Mouse (Mus musculus): ENCODE results near the gene Npcd.

Gene Npcd

DNA sequence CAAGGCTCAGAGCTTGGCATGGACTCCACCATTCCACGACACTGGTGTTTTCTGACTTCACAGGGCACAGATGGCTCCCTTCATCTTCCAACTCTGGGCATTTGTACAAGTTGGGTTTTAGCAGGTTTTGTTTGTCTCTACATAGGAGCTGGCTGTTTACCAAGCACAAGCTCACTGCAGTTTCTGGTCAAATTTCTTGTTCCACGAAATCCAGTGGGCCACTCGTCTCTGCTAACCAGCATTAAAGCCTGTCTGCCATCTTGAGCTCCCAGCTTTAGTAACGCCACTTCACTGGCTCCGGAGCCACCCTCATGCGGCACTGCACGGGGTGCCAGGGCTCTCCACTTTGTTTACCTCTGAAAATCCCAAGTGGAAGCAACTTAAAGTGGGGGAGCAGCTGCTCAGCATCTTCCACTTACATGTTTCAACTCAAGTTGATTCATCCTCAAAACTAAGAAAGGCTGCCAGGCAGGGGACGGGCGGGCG is 67.4 kb downstream of the Npcd start:
- peak in 1 of 2 experiments; percentile 32 for DNase-seq (ENCODE audit: low spot score in 2 of 2)

DNA sequence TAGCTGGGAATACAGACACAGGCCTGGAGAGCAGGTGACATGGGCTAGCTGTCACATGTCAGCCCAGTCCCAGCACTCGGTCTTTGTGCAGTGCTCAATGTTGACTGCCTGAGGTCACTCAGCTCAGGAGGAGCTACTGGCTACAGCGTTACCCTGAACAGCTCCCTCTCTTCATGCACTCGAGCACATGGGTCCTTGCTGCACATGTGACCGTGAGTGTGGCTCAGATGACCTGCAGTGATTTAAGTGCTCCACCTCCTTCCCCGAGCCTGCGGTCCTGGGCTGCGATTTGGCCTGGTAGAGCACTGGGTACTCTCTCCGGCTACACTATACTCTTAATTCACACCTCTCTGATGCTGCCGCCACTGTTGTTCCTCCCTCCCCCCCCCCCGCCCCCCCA is 67.9 kb downstream of the Npcd start:
- no peak for DNase-seq (ENCODE audit: low spot score in 2 of 2)

DNA sequence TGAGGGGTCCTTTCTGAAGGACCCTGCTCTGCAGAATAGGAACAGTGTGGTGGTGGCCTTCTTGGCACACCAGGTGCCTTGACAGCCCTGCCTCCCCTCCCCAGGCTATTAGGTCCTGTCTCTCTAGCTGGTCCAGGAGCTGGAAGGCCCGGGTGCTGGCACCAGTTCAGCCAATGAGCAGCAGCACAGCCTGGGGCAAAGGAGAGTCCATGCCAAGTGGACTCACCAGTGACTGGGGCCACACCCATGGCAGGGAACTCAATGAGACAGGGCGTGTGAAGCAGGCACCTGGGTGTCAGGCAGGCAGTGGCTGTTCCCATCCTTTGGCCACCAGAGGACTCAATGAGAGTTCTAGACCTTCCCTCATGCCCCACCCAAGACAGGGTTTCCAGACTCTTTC is 68.7 kb downstream of the Npcd start:
- DNase-seq (ENCODE audit: low spot score in 2 of 2), result no peak

DNA sequence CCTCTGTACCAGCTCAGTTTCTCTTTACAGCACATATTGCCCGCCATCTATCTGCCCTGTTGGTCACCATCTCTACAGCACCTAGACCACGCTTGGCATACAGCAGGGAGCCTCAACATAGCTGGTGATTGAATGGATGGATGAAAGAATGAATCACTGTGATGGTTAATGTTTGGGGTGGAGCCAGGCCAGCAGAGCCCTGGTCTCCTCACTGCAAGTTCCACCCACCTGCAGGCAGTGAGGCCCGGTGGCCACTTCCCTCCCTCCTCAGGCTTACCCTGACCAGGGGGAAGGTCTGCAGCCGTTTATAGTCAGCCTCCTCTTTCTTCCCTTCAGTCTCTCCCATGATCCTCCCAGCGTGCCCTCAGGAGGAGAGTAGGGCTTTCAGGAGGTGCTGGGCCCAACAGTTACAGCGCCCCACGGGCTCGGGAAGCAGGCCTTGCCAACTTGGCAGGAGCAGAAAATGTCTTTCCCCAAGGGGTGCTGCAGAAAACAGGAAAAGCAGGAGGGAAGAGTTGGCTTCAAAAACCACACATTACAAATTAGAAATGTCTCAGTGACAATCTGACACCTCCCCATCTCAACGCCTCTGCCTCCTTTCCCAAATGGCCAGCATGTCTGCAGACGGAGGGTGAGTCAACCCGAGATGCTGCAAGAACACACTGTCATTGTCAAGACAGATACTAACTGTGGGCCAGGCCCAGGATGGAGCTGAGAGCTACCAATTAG is 69.3 kb downstream of the Npcd start:
- peak in 1 of 2 experiments; percentile 51 for DNase-seq (ENCODE audit: low spot score in 2 of 2)

DNA sequence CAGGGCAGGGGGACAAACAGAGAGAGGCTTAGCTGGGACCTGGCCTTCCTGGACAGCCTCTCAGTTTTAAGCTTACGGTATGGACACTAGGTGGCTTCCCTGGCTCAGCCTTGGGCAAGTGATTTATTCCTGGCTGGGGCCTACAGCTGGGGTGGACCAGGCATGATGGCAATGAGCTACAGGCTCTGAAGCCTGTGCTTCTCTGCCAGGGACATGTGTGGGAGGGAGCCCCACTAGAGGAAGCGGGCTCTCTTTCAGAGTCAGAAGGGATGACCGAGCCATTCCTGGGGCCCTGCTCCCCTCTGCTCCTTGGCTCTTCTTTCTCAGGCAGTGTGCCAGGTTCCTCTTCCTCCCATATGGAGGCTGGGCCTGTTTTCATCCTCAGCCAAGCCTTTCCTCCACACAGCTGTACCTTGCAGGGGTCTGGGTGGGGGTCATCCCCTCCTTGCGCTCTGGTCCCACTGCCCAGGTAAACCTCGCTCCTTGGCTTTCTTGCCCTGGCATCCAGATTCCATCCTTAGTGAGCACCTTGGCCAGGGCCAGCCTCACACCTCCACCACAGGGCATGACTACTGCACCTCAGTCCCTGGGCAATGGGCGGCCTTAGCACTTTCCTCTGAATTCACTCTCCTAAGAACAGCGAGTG is 70.3 kb downstream of the Npcd start:
- DNase-seq (ENCODE audit: low spot score in 2 of 2), result no peak

DNA sequence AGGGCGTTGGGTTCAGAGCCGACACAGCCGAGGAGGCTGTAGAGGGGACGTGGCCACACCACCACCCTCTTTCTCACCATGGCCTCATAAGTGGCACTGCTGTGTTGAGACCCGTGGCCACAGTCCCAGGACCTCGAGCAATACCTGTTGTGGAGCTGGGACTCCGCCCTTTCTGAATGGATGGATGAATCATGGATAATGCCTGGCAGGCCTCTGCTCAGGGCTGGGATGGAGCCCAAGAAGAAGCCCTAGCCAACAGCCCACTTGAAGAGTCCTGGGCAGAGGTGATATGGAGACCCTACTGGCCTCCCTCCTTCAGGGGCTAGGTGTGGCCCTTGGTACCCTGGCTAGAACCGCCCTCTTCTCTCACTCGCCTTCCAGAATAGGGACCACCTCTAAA is 71.0 kb downstream of the Npcd start:
- DNase-seq (ENCODE audit: low spot score in 2 of 2), result no peak

DNA sequence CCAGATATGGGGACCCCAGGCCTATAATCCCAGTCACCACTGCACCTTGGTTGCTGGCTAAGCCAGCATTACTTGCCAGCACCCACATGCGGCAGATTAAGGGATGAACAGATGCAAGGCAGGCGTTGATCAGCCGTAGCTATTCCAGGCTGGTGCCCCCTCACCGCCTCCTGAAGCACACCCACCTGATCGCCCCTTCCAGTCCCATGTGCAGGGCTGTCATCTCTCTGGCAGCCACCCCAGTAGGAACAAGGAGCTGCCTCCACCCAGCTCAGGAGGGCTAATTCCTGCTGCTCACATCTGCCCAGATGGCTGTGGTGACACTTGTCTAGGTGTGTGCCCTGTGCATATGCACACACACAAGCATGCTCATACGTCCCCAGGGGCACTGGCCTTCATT is 73.1 kb downstream of the Npcd start:
- no peak for DNase-seq (ENCODE audit: low spot score in 2 of 2)

DNA sequence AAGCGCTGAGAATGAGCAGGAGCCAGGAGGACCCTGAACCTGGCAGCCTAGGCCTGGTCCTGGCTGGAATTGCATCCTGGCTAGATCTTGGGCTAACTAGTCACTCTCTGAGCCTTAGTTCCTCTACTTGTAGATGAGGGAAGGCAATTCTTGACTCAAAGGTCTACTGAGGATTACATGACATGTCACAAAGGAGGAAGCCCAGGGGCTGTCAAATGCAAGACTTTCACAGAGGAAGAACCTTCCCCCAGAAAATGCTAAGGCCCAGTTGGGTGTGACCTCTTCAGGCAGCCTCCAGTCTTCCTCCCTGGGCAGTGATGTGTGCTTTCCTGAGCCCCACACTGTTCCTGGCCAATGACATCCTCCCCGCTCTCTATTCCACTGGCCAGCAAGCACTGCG is 76.9 kb downstream of the Npcd start:
- DNase-seq (ENCODE audit: low spot score in 2 of 2), result no peak

DNA sequence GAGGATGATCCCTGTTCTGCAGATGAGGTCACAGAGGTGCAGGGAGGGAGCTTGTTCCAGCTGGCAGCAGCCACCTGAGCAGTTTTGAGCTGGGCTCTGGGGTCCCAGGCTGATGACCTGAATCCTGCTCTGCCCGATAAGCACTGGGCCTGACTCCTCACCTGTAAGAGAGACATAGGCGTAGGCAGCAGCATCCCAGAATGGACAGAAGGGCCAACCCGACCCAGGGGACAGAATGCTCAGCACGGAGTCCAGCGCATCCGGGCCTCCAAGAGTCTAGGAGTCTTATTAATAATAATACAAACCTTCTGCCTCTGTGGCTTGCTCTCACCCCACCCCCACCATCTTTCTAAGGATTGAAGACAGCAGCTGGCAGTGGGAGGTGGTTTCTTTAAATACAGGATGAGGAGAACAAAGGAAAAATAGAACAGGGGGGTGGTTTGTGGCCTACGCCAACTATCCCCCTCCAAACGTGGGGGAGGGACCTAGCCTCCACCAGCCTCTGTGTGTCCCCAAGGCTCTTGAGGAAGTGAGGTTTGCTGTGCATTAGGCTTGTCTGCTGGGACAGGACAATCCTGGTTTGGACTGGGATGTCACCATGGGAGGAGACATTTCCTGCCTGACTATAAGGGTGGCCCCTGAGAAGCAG is 77.9 kb downstream of the Npcd start:
- DNase-seq (ENCODE audit: low spot score in 2 of 2), result no peak

DNA sequence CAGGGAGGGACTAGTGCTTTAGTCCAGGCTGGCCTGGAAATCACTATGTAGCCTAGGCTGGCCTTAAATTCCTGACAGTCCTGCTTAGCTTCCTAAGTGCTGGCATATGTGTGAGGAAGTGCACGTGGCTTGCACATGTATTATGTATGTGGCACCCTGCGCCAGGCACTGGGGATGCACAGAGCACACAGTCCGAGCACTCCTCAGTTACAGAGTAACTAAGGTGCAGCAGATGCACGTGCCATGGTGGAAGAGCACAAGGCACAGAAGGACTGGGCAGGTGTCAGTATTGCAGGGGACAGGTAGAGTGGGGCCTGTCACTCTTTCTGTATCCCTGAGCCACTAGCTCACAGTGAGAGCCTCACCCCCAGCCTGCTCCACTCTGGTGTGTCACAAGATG is 78.9 kb downstream of the Npcd start:
- DNase-seq (ENCODE audit: low spot score in 2 of 2), result no peak

DNA sequence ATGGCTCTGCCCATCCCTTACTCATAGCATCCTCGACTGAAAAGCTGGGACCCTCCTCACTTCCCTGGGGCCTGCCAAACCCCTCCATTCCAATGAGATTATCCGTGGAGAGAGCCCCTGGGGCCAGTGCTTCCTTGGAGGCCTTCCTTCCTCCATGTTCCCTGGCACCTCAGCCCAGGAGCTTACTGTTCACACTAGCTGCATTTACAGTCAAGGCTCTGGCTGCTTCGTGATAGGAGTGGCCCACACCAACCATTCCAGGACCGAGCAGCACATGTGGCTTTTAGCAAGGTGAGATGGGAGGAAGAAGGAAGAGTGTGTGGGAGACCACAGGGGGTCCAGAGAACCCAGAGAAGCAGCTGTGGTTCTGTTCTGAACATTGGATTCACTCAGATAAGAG is 80.2 kb downstream of the Npcd start:
- DNase-seq (ENCODE audit: low spot score in 2 of 2), result no peak

DNA sequence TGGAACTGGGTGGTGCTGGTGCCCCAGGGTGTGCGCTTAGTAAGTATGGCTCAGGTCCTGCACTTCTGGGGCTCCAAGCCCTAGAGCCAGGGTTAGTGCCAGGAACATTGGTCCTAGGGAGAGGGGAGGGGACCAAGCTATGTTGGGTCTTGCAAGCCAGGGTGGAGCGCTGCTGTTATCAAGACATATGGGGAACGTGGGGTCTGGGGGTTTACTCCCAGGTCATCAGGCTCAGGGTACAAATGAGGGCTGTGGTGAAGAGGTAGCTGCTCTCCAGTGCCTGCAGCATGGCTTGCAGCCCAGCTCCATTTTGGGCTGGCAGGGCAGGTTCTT is 80.7 kb downstream of the Npcd start:
- DNase-seq (ENCODE audit: low spot score in 2 of 2), result no peak

DNA sequence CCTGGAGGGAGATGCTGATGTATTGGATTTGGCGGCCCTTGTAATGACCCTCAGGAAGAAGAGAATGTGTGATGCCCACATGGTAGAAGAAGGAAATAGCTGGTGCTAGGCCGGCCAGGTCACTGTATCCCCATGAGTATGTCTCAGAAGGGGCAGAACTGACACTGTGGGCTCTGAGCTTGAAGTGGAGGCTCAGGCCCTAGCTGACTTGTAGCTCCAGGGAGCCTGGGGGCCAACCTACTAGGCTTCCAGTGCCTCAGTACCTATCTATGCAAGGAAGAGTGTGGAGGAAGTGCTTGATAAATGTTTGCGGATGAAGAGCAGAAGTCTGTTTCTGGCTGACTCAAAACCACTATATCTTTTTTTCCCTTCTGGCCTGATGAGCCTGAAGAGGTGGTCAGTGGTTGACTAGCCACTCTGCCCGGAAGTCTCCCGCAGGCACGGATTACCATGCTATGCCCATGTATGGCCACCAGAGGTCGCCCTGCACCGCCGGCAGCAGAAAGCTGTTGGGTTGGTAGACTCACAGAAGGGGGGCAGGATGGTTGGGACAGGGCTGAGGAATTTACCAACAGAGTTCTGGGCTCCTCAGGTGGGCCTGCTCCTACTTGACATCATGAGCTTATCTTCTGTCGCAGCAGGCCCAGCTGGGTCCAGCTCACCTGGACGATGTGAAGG is 81.2 kb downstream of the Npcd start:
- DNase-seq (ENCODE audit: low spot score in 2 of 2), result peak; percentile 60 to 77

DNA sequence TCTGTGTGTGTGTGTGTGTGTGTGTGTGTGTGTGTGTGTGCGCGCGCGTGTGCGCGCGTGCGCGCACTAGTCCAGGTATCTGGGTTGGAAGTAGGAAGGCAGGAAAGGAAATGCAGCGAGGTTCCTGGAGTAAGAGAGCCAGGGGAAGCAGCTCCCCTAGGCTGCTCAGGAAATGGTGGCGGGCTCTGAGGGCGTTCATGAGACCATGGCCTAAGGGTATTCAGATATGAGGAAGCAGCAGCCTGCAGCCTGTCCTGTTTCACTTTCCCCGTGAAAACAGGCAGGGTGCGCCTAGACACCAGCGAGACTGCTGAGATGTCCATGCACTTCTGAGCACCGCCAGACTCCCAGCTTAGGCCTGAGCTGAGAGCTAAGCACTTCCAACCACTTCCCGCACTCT is 82.3 kb downstream of the Npcd start:
- DNase-seq (ENCODE audit: low spot score in 2 of 2), result no peak

DNA sequence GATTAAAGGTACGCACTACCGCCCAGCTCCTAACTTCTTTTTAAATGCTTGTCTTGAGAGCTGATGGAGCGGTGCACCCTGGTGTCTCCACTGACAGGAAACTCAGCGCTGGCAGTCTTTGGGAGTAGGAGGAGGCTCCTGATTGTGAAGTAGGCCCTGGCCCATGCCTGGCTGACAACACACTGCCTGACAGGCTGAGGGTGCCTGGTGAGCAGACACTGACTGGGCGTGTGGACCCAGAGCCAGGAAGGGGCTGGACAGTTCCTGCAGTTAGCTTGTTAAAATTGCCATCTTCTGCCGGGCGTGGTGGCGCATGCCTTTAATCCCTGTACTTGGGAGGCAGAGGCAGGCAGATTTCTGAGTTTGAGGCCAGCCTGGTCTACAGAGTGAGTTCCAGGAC is 83.8 kb downstream of the Npcd start:
- no peak for DNase-seq (ENCODE audit: low spot score in 2 of 2)

DNA sequence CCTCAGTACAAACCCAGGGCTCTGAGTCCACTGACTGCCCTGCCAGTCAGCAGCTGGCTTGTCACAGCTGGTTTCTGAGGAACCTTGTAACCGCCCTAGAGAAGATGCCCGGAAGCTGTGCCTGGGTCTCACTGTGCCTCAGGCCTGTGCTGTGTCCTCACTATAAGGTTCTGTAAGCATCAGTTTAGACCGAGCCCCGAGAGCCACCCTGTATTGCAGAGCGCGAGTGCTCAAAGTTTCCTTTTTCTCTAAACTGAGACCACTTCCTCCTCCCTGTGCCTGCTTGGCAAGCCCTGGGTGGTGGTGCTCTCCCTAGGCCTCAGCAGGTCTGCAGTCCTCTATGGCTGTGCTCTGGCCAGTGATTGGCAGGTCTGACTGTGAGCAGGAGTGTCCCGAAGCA is 84.9 kb downstream of the Npcd start:
- no peak for DNase-seq (ENCODE audit: low spot score in 2 of 2)

DNA sequence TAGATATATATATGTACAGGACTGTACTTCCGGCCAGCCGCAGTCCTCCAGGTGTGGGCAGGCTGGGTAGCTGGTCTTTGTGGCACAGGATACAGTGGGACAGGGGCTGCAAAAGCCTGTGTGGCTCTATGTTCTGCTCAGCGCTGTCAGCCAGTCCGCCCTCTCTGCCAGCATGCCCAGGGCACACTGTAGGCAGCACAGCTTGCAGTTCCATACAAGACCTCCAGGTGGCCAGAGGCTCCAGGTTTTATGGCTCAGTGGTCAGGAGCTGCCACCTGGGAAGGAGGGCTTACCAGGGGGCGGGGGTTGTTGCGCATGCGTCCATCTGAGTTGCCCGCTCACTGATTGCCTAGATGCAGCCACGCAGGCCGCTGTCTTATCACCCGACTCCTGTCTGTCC is 86.0 kb downstream of the Npcd start:
- DNase-seq (ENCODE audit: low spot score in 2 of 2), result no peak

DNA sequence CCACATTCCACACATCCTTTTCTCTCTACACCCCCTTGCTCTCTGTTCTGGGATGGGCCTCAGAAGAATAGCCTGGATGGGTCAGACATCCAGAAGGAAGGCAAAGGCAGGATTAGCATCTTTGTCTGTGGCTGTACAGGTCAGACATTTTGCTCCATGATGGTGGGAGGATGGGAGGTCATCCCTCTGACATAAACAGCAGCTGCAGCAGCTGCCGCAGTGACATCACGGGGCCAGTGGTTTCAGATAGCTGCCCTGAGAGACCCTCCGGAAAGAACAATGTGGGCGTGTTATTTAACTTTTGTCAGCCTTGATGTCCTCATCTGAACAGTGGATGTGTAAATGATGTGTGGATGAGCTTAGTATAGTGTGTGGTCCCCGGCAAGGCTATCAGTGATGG is 88.2 kb downstream of the Npcd start:
- no peak for DNase-seq (ENCODE audit: low spot score in 2 of 2)

DNA sequence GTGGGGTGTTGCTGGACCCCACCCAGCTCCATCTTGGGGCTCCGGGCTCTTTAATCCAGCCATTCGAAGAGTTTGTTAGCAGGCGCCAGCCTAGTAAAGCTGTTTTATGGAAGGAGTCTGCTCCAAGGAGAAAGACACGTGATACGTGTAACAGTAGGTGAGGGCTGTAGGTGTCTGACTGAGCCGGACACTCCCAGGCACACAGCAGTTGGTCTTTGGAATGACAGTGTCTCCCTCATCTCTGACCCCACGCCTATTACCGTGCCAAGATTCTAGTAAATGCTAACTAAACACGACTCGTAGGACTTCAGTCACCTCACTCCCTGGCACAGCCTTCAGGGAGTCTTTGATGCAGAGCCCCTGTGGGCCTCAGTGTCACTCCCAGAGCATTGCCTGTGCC is 88.7 kb downstream of the Npcd start:
- no peak for DNase-seq (ENCODE audit: low spot score in 2 of 2)

DNA sequence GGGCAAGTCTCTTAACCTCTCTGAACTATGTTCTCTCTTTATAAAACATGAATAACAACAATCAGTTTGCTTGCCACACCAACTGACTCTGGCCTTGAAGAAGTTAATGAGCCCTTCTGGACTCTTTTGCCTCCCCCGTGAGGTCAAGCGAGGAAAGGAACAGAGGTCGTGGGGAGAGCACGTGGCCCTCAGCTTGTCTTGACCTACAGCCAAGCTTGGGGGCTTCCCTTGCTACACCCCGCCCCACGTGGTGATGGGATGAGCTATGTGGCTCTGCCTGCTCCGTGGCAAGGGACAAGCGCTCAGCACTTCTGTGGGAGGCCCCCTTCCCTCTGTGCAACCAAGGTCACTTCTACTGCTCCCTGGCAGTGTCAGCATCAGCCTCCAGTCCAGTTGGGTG is 89.3 kb downstream of the Npcd start:
- no peak for DNase-seq (ENCODE audit: low spot score in 2 of 2)

DNA sequence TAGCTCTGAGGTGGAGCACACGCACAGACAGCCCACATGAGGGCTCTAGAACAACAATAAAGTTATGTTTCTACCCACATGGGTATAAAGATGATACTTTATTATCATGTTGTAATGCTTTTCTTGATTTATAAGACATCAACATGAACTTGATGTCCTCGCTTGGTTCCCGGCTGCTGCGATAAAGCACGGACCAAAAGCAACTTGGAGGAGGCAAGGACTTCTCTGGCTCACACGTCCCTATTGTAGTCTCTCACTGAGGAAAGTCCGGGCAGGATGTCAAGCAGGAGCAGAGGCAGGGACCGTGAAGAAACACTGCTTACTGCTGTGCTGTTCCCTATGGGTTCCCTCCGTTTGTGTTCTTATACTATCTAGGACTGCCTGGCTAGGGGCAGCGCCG is 90.0 kb downstream of the Npcd start:
- no peak for DNase-seq (ENCODE audit: low spot score in 2 of 2)

DNA sequence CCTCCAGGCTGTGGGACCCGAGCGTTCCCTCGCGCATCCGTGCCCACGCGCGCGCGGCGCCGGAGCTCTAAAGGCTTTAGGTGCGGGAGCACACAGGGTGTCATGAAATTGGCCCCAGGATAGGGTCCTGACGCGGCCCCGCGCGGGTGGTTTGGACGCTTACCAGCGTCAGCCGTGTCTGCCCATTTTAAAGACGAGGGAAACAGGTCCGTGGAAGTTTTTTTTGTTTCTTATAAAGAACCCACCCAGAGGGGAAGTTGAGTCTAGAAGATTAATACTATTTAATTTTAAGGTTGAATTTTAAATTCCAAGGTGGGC is 91.4 kb downstream of the Npcd start:
- no peak for DNase-seq (ENCODE audit: low spot score in 2 of 2)
